Mouse (Mus musculus) CD4-positive, CD25-positive, alpha-beta regulatory T cell, adult 4 months (primary cell): ENCODE data around the gene Auts2. TPM values are rescaled to one million over a fixed set of nuclear protein-coding genes. Genes with fewer than 3 reads are reported as not detected.

Experiments
- ATAC-seq: one replicate; pipeline ENCODE4 v1.8.0; 2017
- polyA plus RNA-seq, 2 experiments: library from polyadenylated mRNA; unstranded; fragments of 100-300 nt; shearing (Covaris generic); gene quantifications; one replicate each; pipeline ENCODE4 v1.2.1; 2017

Gene Auts2
- polyA plus RNA-seq, 2 experiments from 2014 or later = 0.75 TPM; not detected in 1

- no peak for ATAC-seq
These were observed 897.6 kb downstream of the Auts2 start for GRCm38 (mm10) chr5:131645341-131646191.

GRCm38 (mm10) chr5:131644331-131644730, 898.8 kb downstream of the Auts2 start:
- no peak for ATAC-seq

- ATAC-seq = no peak
These were observed 899.7 kb downstream of the Auts2 start for GRCm38 (mm10) chr5:131643176-131644174.

DNA sequence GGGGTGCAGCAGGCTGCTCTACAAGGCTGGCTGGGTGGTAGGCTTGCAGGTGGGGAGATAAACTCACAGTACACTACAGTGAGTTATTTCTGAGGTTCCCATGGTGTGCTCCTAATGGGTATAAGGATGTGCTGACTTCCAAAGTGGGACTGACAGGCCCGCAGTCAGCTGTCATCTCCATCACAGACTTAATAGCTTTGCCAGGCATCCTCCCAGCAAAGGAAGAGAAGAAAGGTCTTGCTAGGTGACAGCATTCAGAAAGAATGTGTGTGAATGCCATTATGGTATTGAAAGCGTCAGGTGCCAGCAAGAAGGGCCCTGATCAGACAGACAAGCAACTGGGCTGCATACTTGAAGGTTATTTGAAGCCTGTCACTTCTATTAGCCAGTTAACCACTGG, 900.4 kb downstream of the Auts2 start:
- ATAC-seq = no peak

- no peak for ATAC-seq
These were observed 906.7 kb downstream of the Auts2 start for GRCm38 (mm10) chr5:131636431-131636830.

DNA sequence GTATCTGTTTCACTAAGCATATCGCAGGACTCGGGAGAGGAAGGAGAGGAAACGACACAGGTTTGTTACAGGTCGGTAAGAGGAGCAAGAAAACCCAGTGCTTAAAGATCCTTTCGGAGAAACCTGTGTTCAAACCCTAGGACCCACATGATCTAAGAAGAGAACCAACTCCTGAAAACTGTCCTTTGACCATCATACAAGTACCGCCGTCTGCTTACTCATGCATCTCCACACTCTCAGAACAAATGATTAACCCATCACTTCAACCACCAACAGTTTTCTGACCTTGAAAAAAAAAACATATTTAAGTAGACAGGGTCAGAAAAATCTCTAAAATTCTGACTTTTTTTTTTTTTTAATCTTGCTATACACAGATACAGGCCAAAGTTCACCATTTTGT, 908.4 kb downstream of the Auts2 start:
- ATAC-seq = no peak

GRCm38 (mm10) chr5:131631998-131632379, 911.2 kb downstream of the Auts2 start:
- no peak for ATAC-seq

DNA sequence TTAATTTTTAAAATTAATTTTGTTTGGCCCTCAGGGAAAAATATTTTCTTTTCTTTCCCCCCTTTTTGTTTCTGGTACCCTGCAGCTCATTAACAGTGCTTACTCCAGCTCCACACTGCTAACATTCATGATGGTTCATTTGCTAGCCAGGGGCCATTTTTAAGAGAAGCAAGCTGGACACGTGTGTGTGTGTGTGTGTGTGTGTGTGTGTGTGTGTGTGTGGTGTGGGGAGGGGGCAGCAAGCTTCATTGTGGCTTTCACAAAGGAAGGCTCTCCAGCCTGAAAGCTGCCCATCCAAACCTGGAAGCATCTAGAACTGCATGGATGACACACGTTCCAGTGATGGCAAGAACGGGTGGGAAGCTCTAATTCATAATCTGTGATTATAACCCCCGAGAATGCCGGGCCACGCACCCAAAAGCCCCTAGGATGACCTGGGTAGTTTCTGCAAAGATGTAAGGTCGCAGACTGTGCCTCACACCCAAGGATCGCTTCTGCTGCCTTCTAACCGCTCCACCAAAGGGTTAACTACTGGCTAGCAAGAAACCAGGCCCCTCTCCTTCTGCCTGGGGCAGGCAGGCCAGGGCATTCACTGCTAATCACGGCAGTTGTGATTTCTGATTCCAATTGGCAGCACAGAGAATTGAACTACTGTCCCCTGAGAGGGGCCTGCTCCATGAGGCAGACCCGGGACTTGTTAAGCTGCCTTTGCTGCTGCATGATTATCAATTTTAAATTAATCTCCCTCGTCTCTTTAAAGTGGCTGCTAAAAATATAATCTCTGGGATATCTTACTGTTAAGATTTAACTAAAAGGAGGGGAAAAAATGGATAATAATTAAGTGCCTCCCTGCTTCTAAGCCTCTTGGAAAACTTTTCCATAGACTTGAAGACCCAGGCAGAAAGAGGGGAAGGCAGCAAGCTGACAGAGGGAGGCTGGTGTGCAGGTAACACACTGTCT, 911.8 kb downstream of the Auts2 start:
- ATAC-seq = no peak

DNA sequence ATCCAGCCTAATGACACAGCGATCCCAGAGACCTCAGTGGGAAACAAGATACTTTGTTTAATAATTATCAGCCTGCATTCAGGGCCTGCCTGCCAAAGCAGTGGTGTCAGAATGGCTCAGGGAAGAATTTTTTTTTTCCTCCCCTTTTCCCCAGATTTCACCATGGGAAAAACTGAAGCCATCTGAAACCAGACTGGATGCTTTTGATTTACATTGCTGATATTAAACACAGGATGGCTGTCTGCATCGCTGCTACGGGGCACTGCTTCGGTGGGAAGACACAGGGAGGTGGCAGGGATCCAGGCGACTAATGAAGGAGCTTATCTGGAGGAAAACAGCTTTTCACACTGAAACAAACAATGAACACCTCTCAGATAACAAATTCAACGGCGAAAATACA, 912.6 kb downstream of the Auts2 start:
- no peak for ATAC-seq

DNA sequence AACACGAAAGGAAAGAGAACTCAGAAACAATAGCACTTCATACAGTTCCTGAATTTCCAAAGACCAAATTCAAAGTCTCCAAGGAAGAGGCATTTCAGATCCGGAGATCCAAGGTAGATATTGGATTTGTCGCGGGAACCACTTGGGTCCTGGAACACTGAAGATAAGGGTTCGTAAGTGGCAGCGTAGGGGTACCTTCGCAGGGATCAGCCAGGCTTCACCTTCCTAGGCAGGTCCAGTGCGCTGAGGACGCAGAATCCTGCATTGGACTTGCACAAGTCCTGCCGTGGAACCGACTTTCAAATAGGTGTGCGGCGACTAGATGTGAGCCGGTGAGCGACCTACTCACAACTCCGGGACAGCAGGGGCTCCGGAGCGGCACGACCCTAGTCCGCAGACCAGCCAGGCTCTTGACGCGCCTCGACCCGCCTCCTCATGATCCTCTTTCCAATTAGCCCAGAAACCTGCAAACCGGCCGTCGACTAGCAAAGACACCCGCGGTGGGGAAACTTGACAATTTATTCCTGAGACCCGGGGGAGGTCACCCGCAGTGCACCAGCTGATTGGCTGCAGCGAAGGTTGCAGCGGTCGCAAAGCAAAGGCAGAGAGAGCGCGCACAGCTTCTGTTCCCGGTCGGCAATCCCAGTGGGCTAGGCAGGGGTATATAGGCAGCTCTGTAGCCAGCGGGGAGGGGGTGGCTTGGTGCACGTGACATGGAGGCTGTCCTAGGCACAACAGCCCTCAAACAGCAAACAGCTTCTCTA, 926.8 kb downstream of the Auts2 start:
- no peak for ATAC-seq

DNA sequence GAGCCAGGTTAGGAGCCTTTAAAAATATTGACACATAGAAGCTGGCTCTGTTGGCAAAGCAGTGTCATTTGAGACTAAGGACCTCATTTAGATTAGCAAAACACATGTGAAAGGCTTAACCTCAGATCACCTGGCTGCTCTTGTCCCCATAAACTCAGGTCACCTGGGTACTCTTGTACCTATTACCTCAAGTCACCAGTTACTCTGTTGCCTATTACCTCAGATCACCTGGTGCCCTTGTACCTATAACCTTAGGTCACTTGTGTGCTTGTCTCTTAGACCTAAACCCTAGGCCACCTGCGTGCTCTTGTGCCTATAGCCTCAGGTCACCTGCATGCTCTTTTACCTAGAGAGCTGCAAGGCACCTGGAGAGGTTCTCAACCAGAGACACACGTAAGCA, 928.9 kb downstream of the Auts2 start:
- ATAC-seq = no peak

DNA sequence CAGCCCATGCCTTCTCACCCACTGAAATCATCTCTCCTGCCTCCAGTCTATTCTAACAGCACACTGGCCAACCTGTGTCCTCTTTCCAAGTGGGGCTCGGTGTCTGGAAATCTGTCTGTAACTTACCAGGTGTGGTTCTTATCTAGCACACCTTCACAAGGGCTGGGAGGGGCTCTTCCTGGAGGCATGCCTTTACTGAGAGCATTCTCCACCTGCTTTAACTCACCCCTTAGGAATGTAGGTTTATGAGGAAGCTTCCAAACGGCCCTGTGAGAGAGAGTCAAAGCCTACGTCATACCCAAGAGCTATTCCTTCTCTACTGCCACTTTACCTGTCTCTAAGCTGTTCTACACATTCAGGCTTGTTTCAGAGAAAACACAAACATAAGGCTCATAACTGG, 929.8 kb downstream of the Auts2 start:
- no peak for ATAC-seq

DNA sequence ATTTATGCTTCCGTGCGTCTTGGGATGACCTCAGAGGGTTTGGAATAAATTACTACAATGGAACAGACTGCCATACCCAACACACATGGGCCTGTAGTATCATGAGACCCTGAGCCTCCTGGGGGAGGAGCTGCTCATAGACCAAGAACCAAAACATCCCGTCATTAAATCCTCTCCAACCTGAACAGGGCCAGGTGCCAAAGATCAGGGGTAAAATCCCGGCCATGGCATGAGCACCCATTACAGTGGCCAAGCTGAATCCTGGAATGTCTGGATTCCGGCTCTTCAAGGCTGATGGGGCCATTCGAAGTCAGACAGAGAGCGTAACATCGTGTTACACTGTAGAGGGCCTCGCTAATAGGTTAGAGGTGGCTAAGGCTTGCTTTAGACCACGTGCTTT, 932.4 kb downstream of the Auts2 start:
- ATAC-seq = no peak

GRCm38 (mm10) chr5:131606786-131607185, 936.4 kb downstream of the Auts2 start:
- ATAC-seq = no peak

DNA sequence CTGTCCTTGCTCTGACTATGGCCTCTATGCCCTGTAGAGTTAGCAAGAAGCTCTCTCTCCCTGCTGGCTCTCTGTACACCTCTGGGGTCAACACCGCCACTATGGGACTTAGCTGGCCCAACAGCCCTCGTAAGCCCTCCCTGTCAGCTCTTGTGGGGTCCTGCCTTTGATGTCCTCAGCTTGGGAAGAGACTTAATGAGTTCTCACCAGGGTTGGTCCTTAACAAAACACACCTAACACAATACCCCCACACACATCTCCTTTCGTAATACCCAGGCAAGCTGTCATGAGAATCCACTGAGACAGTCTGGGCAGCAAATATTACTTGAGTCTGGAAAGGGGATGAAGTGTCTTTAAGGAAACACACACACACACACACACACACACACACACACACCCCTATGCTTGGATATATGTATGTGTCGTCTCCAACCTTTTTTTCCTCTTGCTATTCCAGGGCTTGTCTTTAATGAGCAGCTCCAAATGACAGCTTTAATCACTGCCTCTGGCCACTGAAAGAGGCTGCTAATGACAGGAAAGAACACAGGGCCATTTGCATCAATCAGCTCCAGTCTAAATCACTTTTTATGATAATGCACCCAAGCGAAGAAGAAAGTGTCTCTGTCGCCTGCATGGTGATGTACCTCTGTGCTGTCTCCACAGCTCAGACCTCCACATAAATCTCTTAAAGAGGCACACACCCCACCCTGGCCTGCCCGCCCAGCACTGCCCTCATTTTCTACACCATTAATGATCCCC, 941.0 kb downstream of the Auts2 start:
- ATAC-seq = no peak

DNA sequence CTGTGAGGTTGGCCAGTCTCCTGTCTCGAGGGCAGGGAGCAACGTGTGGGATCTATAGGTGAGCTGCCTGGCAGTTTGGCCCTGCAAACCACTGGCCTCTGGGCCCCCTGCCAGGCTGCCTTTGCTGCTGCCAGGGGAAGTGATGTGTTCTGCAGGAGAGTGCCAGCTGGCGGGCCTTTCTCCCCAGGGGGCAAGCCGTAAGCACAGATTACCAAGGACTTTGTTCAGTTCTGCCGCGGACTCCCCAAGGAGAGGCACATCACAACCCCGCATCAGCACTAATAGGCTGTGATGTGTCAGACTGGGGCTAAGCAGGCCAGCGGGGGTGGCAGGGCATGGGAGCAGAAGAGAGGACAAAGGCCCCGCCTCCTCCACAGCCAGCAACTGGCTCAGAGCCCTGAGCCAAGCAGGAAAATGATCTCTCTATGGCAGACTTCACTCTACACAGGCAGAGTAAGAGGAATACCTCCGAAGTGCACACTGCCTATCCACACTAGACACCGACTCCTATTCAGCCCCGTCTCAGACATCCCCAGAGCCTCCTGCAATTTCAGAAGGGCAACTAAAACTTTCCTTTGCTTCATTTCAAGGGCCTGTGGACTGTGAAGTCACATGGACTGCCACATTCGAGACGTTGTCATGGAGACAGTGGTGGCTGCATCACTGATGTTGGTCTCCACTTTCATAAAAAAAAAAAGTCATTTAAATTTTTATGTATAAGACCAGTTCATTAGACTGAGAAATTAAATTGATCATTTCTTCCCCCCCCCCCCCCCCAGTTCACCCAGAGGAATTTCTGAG, 942.6 kb downstream of the Auts2 start:
- ATAC-seq = no peak

DNA sequence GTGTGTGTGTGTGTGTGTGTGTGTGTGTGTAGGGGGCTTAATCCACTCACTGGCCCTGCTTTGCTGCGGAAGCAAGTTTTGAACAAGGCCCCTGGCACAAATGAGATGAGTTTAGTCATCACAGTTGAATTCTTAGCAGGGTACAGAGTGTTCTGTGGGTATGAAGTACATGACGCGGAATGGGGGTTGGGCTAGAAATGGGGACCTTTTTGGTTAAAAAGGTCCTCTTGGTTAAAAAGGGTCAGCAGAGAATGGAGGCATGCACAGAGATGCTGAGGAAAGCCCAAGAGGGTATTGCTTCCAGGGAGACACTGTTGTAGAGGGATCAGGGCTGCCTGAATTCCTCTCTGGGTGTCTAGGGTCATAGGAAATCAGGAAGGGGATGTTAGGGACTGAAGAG, 945.6 kb downstream of the Auts2 start:
- ATAC-seq = no peak

GRCm38 (mm10) chr5:131596591-131596990, 946.6 kb downstream of the Auts2 start:
- no peak for ATAC-seq

- ATAC-seq = no peak
These were observed 947.4 kb downstream of the Auts2 start for GRCm38 (mm10) chr5:131595730-131596129.

DNA sequence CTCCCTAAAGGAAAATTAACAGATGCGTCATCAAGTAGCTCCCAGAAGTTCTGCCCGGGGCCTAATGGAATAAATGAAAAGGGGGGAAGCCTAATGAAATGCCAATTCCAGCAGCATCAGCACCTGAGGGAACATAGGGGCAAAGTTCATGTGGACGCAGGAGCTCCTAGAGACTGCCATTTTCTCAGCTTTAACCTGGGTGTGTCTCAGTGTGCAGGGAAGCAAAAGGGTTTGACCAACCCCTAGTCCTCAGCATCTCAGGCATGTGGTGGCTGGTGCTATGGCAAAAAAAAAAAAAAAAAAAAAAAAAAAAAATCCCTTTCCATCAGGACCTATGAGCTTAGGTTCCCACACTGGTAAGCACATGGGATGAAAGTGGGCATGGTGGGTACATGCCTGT, 948.5 kb downstream of the Auts2 start:
- ATAC-seq = no peak
